Mouse (Mus musculus): ENCODE data around the gene Mfn1.

DNA sequence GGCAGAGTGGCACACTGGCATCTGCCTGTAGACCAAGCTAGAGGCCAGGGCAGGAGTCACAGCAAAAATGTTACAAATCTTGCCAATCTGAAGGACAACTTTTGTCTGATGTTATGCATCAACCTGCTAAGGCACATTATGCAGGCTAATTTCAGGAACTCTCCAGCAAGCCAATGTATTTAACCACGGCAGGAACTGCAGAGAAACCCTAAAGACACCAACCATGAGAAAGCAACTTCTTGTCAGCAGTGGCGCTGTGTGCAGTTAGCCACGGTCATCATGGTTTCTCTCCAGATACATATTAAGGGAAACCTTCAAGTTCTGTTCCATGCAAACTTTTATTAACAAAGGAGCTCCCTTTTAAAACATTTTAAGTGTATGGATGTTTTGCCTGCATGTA lies 52.6 kb downstream of the Mfn1 start:
- TF ChIP-seq CTCF (IDR thresholded peaks at IDR 0.05; ENCODE audit: low read depth, low read length) (no peak), POLR2A (IDR thresholded peaks at IDR 0.05; ENCODE audit: extremely low read depth, insufficient read depth, low read length) (no peak)

Measured in liver, adult 2 months (tissue).